Mouse (Mus musculus) retina, postnatal 1 day (tissue): ENCODE measurements around the gene Tbxas1.

Experiments
- DNase-seq: peaks from one replicate; pipeline ENCODE4 v3.0.0-alpha.2; 2012

Gene Tbxas1

DNA sequence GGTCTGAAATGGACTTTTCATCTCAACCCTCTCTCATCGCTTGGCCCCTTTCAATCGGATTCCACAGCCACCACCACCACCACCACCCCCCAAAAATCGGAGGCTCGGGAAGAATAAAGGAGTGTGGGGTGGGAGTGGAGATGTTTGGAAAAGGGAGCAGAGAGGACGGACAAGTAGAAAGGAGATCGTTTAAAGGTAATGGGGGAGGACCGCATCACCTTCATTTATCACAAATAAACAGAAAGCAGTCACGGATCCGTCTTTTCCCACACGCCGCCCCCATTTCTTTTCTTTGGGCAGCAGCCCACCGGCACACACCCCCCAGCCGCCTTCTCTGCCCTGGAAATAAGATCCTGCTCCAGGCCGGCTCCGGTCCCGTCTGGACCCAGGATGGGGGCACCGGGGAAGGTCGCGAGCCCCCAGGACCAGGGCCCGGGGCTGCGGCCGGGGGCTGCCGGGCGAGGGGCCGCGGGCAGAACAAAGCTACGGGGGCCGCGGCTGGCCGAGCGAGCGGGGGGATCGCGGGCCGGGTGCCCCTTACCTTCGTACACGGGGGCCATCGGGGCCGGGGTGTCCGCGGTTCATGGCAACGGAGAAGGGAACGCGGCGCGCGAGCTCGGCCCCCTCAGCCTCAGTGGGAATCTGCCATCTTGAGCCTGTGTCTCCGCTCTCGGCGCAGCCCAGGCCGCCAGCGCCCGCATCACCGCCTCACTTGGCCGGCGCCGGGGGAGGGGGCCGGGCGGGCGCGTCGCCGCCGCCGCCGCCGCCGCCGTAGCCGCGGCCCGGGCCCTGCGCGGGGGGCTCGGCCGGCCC lies at the start of gene Tbxas1:
Gene Tbxas1 (plus strand): TSS at position 147 of the 813 bp plus-strand sequence.
- peak; percentile 74 for DNase-seq

DNA sequence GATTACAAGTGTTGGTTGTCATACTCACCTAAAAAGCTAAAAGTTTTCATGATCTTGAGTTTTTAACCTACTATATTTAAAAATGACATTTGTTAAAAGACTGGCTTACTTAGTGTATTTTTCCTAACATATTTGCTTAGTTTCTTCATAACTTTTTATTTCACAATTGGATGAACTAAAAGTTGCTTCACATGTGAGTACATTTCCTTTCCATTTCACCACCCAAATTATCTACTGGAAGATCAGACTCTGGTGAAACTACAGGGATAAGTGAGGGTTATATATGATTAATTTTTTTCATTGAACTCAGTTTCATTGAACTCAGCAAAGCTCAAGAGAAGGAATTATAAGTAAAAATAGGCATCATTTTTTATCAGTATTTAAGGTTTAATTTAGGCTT lies 49.3 kb upstream of the Tbxas1 start:
- no peak for DNase-seq

DNA sequence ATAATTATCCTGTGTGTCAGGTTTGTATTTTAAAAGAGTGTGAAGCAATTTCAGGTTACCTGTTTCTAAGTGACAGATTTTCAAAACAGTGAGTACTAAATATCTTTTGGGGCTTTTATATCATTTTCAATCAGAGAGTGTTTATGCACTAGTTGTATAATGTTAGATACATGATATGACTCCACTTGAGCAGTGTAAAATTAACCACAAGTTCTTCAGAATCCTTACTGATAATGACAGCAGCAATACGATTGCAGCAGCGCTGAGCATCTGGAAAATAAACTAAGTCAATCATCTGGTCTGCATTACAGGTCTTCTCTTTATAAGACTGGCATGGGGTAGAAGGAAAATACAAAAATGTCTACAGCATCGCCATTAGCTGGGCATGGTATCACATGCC lies 48.3 kb upstream of the Tbxas1 start:
- DNase-seq: no peak

DNA sequence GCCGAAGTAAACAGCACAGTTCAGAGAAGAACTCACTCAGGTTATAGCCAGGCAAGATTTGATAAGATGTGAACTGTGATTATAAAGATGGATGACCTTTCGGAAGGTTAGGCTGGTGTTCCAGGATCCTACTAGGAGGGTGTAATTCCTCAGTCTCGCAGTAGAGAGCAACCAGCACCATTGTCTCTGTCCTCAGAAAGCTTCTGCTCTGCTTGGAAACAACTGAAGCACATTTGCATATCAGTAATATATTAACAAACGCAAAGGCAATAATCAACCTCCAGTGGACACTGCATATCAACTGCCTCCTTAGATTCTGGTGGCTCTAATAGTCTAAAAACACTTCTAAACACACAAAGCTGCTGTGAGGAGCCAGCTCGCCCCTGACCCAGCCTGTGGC lies 47.8 kb upstream of the Tbxas1 start:
- no peak for DNase-seq

DNA sequence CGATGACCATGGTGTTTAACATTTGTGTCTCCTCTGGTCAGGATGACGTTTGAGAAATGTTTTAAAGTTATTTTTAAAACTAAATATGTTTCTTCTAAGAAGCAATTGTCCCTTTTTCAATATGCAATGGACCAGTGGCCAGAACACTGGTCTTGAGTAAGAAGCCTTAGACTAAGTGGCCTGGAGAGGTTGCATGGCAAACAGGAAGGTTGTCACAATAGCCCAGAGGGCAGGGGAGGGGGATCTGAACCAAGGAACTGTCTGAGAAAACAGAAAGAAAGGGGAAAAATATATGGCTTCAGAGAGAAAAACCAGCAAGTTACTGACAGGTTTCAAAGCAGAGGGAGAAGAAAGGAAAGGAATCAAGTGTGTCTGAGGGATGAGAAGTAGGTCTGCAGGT lies 47.0 kb upstream of the Tbxas1 start:
- DNase-seq: no peak

DNA sequence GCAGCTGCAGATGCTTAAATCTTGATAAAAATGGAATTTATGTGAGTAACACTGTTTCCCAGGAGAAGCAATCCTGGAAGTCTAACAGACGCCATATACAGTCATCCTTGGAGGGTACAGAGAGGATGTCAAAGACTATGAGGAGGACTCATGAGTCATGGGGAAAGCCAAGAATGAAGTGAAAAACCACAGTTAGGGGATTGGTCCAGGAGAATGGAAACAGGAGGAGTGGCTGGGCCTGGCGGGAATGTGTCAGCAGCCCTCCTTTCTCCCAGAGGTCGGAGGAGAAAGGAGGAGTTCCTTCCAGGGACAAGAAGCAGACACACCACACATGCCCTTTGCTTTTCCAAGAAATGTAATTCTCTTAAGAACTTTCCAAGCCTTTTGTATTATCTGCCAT lies 45.8 kb upstream of the Tbxas1 start:
- no peak for DNase-seq

DNA sequence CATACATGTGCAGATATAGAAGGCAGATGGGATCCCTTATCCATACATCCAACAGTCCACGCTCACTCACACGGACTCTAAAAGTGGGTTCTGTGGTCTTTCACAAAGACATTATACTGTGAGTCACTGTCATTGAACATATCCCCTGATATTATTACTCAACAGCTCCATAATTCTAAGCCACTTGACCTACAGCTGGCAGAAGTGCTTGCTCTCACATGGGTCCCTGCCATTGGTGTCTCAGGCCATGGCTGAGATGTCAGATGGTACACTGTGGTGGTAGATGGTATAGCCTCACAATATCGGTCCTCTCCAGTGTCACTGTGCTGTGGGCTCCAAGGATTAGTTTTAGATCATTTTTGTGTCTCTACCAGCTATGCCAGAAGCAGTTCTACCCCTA lies 41.5 kb upstream of the Tbxas1 start:
- DNase-seq: no peak

DNA sequence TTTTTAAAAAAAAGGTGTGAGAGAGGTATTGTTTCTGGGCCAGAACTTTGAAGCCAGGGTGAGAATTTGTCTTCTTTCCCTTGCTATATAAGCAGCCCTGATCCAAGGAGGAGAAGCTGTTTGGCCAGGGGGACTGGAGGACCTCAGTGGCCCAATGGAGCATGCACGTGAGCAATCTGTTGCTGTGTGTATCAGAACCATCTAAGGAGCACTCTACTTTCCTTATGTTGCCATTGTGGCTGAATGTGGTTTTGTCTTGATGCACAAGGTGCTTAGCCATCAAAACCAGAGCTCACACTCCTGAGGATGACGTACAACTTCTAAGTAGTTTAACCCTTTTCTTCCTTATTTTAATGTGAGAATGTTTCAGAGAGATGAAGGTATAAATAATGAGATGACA lies 40.5 kb upstream of the Tbxas1 start:
- no peak for DNase-seq

DNA sequence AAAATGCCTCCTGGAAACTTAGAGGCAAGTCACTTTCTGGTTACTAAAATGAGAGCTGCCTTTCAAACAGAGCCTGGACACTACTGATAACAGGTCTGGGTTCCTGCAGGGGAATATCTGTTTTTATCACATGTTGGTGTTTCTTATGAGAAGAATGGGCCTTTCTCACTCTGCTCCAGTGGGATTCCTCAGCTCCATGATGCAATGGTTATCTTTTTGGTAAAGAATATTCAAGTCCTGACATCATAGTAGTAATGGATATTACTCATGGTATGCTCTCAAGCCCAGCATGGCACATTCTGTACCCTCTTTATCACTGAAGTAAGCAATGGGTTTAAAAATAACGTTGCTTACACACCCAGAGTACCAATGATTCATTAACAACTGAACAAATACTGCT lies 40.0 kb upstream of the Tbxas1 start:
- DNase-seq: no peak

DNA sequence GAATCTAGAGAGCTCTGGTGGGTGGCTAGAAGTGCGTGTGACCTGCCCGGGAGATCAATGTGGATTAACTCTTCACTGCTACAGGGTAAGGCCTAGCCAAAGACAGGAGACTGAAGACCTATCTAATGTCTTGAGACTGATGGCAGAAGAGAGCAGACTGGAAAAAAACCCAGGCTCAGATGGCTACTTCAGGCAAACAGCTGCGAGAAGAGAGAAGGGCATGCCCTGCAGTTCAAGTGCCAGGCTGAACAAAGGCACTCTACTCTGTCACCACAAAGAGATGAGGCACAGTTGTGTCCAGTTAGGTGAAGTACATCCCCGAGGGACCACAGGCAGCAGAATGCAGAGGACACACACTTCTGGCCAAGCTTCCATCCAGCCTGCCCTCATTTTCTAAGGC lies 37.1 kb upstream of the Tbxas1 start:
- no peak for DNase-seq

DNA sequence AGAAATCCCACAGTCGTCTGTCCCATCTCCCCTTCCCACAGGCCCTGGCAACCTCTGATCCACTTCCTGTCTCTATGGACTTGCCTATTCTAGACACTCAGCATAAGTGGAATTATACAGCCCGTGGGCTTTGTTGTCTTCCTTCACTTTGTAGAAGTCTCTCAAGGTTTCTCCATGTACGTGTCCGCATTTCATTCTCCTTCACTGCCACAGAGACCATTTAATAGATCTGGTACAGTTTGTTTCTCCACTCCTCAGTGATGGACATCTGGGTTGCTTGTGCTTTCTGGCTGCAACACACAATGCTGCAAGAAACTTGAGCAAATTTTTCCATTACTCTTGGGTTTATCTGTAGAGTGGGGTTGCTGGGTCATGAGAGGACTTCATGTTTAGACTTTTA lies 35.3 kb upstream of the Tbxas1 start:
- no peak for DNase-seq

DNA sequence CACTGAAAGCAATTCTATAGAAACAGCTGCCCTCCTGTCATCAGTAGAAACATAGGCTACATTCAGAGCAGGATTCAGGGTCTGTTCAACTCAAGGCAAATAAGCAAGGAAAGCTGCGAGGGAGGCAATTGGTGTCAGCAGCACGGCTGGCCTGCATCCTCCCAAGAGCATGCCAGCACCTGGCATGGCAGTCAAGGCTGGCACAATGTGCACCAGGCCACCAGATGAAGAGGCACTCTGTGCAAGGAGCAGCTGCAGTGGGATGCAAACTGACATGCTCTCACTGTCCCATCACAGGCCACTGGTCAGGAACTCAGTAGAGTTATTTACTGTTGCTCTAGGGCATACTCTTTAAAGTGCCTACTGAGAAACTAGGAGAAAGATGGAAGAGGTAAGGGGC lies 34.8 kb upstream of the Tbxas1 start:
- peak; percentile 28 for DNase-seq

DNA sequence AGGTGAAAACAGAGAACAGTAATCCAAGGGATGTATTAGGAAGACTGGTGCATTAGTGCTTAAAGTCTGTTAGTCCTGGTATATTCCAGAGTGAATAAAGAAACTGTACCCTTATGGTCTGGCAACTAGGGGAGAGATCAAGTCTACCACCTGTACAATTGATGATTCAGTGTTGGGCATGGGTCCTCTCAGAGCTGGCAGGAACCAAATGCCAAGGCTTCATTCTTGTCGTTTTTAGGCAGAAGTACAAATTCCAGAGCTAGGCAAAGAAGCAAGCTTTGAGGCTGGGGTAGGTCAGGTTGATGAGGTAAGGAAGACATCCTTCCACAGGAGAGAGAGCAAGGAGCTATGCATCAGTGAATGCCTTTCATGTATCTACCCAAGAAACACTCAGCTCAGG lies 34.4 kb upstream of the Tbxas1 start:
- no peak for DNase-seq

DNA sequence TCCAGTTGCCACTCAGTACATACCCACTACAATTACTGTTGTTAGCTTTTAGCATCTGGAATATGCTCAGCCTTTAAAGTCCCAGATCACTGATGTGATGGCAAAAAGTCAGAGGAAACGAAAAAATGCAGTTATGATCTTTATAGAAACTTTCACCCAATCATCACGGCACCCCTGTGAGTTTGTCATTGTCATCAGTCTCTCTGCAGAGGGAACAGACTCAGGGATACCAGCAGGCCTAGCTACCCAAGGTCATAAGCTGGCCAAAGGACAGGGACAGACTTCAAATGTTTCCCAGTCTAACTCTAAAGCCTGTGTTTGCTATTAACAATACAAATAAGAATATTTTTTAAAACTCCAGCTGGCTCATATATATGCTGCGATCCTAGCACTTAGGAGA lies 33.7 kb upstream of the Tbxas1 start:
- no peak for DNase-seq

DNA sequence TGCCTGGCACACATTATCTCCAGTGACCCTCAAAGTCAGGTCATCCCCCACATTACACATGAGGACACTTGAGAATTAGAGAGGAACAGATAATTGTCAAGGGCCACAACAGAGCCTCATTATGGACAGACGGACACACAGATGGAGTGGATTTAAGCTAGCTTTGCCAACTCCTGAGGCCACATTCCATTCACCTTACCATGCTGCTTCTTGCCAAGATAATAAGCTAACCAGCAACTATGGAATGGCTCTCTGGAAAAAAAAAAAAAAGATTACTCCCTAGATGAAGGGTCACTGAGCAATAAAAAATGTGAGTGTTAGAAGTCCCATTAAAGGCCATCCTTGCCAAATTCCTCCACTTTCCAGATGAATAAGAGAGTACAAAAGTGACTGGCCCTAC lies 30.1 kb upstream of the Tbxas1 start:
- DNase-seq: peak; percentile 49

DNA sequence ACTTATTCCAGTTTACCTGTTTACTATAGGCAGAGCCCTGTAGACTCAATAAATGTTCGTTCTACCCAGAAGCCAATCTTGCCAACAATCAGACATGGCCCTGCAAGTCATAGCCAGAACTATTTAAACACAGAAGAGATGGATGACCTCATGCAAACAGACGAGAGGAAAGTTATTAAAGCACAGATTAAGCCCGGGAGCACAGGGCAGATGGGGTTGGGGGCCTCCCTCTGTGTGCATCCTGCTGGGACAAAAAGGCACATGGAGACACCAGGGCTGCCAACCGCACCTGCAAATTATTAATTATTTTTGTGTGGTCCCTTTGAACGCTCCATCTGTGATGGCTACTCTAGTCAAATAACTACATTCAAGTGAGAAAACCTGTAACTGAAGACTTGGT lies 29.3 kb upstream of the Tbxas1 start:
- DNase-seq: no peak

DNA sequence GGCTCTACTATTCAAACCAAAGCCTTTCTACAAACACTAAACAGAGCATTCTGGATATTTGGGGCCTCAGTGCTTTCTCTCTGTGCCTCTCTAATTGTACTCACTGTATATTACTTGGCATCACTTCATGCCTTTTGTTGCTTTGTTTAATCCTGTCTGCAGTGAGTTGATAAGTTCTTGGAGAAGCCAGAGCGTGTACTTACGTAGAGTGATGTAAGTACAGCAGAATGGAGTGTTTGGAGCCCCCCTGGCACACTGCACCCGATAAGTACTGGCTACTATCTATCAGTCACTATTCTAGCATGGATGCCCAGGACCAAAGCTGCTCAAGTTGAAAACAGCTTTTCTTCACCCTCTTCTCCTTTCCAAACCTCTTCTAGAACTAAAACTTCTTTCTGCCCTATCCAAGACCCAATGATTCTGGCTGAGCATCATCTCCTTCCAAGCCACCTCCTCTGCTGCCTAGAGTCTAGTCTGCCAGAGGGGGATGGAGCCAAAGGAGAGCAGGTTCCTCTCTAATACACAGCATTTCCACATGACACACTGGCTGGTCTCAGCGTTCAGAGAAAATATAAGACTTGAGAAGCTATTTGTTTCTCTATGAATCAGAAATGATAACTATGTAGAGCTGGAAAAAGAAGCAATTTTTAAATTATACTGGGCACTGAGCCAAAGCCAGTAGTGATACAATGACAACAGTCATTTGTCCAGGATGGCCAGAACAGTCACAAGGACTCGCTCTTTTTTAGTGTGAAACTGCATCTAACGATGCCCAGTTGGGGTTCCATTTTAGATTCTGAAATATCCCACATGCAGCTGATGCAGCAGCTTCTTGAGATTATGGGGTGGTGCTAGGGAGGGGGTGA lies 28.6 kb upstream of the Tbxas1 start:
- DNase-seq: peak; percentile 26

DNA sequence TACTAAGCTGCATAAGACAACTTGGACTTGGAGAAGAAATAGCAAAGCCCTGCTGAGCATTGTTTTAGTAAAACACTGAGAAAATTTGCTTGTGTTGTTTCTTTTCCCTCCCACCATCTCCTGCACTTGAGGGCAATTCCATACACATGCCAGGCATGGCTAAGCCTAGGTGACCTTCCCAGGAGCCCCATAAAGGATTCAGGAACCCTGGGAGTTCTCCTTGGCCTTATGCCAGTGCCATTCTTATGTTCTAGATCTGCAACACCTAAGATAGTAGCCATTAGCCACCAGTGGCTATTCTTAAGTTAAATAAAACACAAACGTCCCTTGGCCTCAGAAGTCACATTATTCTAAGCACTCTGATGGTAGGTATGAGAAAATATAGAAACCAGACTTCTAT lies 27.8 kb upstream of the Tbxas1 start:
- no peak for DNase-seq

DNA sequence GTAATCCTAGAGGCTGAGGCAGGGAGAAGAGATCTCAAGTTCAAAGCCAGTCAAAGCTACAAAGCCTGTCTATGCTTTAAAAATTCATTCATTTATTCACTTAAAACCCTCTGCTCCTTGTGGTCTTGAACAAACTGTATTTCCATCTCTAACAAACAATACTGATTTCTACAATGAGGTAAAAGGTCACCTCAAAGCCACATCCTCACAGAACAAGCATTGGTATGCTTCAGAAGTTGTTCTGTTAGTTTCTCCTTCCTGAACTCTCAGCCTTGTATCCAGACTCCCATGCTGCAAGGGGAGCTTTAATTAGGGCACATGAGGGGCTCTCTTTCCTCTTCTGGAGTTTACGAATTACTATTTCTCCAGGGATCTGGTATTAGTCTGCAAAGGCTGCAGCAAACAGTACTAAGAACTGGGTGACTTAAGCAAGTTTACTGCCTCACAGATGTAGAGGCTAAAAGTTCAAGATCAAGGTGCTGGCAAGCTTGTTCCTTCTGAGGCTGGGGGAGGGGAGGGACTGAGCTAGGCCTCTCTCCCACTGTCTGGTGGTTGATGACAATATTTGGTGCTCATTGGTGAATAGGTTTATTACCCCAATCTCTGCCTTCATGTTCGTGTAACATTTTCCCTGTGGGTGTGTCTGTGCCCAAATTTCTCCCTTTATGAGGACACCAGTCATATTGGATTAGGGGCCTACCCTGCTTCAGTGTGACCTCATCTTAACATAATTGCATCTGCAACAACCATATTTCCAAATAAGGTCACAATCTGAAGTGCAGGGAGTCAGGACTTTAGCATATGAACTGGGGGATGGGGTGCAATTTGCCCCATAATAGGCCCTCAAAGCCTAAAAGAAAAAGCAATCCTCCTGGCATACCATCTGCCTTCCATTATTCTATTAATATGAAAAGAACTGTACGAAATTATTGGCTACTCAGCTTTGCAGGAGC lies 27.0 kb upstream of the Tbxas1 start:
- DNase-seq: peak; percentile 71

DNA sequence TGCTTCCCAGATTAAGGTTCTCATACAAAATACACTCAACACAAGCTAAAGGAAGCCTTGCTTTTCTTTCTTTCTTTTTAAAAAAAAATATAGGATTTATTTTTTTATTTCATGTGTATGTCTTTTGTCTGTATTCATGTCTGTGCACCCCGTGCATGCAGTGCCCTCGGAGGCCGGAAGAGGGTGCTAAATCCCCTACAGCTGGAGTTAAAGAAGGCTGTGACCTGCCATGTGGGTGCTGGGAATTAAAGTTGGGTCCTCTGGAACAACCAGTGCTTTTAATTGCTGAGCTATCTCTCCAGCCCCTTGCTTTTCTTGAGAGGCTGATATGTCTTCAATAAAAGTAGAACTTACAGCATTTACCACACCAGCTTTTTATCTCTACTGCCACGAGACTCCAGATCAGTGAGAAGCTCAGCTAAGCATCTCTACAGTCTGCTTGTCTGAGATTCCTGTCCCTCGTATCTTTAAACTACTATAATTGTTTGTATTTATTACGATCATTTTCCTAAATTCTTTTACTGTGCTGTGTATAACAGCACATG lies 24.4 kb upstream of the Tbxas1 start:
- no peak for DNase-seq

DNA sequence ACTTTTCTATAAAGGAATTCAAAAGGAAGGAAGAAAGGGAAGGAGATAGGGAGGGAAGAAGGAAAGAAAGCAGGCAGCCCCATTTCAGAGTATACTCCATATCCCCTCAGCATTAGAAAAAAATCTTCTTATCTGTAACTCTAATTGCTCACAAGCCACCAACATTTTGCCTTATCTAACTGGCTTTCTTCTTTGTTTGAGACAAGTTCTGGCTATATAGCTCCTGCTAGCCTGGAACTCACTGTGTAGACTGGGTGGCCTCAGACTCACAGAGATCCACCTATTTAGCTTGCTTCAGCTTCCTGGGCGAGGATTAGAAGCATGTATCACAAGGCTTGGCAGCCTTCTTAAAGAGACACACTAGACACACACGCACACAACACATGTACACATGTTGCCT lies 23.5 kb upstream of the Tbxas1 start:
- no peak for DNase-seq

DNA sequence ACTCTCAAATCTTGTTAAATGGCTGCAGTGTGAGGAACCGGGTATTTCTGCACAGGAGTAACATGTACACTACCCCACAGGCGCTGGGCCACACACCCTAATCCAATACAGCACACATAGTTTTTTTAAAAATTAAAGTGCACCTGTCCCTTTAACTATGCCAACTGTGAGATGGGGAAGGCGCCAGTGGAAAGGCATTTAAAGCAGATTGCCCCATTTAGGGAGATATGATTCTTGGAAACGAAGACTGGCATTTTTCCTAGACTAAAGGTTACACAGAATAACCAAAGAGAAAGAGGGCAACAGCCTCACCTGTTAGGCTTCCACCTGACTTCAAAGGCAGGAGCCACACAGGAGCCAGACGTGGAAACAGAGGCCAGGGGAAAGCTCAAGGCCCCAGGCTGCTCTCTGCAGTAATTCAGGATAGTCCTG lies 21.6 kb upstream of the Tbxas1 start:
- DNase-seq: no peak

DNA sequence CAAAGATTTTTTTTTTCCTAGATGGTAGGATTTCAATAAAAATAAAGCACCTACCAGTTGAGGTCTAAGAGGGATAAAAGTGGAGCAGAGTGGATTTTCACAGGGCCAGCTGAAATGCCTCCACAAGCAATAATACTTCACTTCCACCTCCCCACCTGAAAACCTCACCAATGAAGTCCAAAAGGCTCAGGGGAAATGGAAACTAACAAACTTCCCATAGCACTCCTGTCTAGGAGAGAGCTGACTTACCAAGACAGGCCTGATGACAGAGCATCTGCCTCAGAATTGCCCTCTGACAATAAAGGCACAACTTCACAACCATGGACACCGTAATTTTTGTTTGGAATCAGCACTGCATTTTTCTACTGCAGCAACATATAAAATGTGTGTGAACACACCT lies 15.4 kb upstream of the Tbxas1 start:
- DNase-seq: no peak
